Mouse (Mus musculus) heart, adult 2 months (tissue): Measurements from ENCODE around the gene Nxt2. TPM values are rescaled to one million over a fixed set of nuclear protein-coding genes. Genes with fewer than 3 reads are reported as not detected.

Source experiments
- DNase-seq, 2 experiments: peaks; one replicate each; pipeline ENCODE4 v3.0.0; 2021
- H3K27ac ChIP-seq: fragments of 200-600 bp; 2 replicates; pipeline ENCODE4 v1.8.1; 2022
- H3K27me3 ChIP-seq: fragments of 200-500 bp; 2 replicates; pipeline ENCODE4 v1.6.1; 2012; ENCODE audit warnings: mild to moderate bottlenecking, low read length, inconsistent platforms, mixed read lengths; ENCODE audit not compliant: control insufficient read depth, insufficient read depth
- H3K36me3 ChIP-seq: fragments of 200-500 bp; 2 replicates; pipeline ENCODE4 v1.6.1; 2012; ENCODE audit warnings: low read length, inconsistent platforms; ENCODE audit not compliant: control insufficient read depth, insufficient read depth
- H3K4me1 ChIP-seq: fragments of 200-500 bp; 2 replicates; pipeline ENCODE4 v1.6.1; 2011; ENCODE audit warnings: low read length; ENCODE audit not compliant: control insufficient read depth, insufficient read depth
- H3K4me3 ChIP-seq: fragments of 200-600 bp; 2 replicates; pipeline ENCODE4 v1.8.1; 2022
- H3K79me2 ChIP-seq: fragments of 200-500 bp; replicated peaks from 2 replicates; pipeline ENCODE4 v1.6.1; 2012; ENCODE audit warnings: mild to moderate bottlenecking, inconsistent platforms, low read length, moderate library complexity, mixed read lengths; ENCODE audit not compliant: control insufficient read depth, insufficient read depth
- H3K9ac ChIP-seq: fragments of 200-500 bp; 2 replicates; pipeline ENCODE4 v1.6.1; 2012; ENCODE audit warnings: low read depth, mild to moderate bottlenecking, control low read depth, inconsistent platforms, low read length, mixed read lengths
- CTCF ChIP-seq: fragments of 200-600 bp; IDR thresholded peaks from 2 replicates; pipeline ENCODE4 v1.8.1; 2022; ENCODE audit warnings: antibody characterized with exemption, mild to moderate bottlenecking, moderate library complexity
- EP300 ChIP-seq: fragments of 200-500 bp; IDR thresholded peaks from 2 replicates; pipeline ENCODE4 v1.6.1; 2011; ENCODE audit warnings: low read depth, low read length, control low read depth; ENCODE audit not compliant: insufficient read depth
- POLR2A ChIP-seq: fragments of 200-500 bp; IDR thresholded peaks from 2 replicates; pipeline ENCODE4 v1.6.1; 2011; ENCODE audit warnings: mild to moderate bottlenecking, low read depth, low read length, control low read depth; ENCODE audit not compliant: insufficient read depth
- WGBS: fragments of 180-500 bp; shearing (Covaris S2); methylation state at CpG from one replicate; pipeline ENCODE4 v1.1.7; 2018; 5-methylcytosine and 5-hydroxymethylcytosine counted together
- intact Hi-C: fragments of 180-260 bp; cut with DNase I; formaldehyde crosslinking; loops from one replicate; pipeline ENCODE4 v1.15.1; 2025
- long read RNA-seq: library from polyadenylated mRNA; stranded (forward); transcript quantifications from one replicate; pipeline ENCODE4 v2.0.0, GENCODE M21; 2021
- polyA plus RNA-seq: library from polyadenylated mRNA; depleted of rRNA; stranded (reverse); fragments of >200 nt; gene quantifications from 2 replicates; pipeline ENCODE4 v1.2.3, GENCODE M21; 2012; rRNA removed
- total RNA-seq, 2 experiments: library from RNA; stranded (reverse); gene quantifications; 2 replicates each; pipeline ENCODE4 v1.2.3; 2021

The Nxt2 gene
- total RNA-seq (1 to 10 TPM; 6.9 to 7.4 TPM), polyA plus RNA-seq (2.7 and 5.2 TPM in 2 replicates)
- long read RNA-seq, transcript Nxt2-203 (4 exons, 2,484 nt): major isoform, 14 of 15 reads
- long read RNA-seq, partial matches to known transcripts: 0 of 15 reads
- long read RNA-seq, other reads (novel, unspliced or antisense): 1 of 15 reads

GRCm38 (mm10) chrX:142226542-142226941, at the start of gene Nxt2:
Gene Nxt2 (plus strand): TSS chrX:142226770.
- Histone ChIP-seq H3K4me1 (no peaks in the 10 kb centered on the region), H3K79me2 (no peaks in the 10 kb centered on the region), H3K27ac (0 out of 2 replicates have a peak within 1 kb of the TSS, but pooled peaks have one; percentile 26), H3K9ac (no peak within 1 kb of the TSS), H3K4me3 (peak within 1 kb of the TSS; percentile 57; the same call in 1 of the 2 replicates), H3K36me3 (no peaks in the 10 kb centered on the region), H3K27me3 (no peaks in the 10 kb centered on the region)
- 86% methylated on average over 14 of the region's 14 CpGs for WGBS
- intact Hi-C loops: loop anchor here (5.0 kb wide), 1 partner anchor 456 kb away; the partner anchor contains the start of gene Tmem164
- no peak for DNase-seq
- TF ChIP-seq EP300 (no peak), CTCF (no peak)

DNA sequence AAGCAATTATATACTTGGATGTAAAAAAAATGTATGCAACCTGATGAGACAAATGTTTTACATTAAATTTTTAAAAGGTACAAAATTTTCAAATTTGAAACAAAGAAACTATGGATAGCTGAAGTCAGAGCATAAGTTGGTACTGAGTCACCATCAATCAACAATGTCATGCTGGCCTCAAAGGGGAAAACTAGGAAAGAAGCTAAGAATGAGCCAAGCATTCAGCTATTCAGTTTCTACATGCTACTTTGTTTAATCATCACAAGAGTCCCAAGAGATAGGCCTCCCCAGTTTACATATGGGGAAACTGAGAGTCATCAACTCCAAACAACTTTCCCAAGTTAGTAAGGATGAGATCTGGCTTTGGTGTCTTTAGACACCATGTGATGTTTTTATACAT, 49.6 kb upstream of the Nxt2 start:
- no peak overlapping the region for H3K27ac ChIP-seq
- DNase-seq: no peak

GRCm38 (mm10) chrX:142182026-142182425, 44.5 kb upstream of the Nxt2 start:
- intact Hi-C loops: no loop called here
- Histone ChIP-seq H3K4me1 (no peaks in the 10 kb centered on the region), H3K9ac (no peak overlapping the region), H3K36me3 (no peaks in the 10 kb centered on the region), H3K4me3 (no peak overlapping the region), H3K79me2 (no peaks in the 10 kb centered on the region), H3K27me3 (no peaks in the 10 kb centered on the region), H3K27ac (no peak overlapping the region)
- 75% methylated on average over 2 of the region's 2 CpGs for WGBS
- TF ChIP-seq EP300 (no peak), POLR2A (no peak), CTCF (no peak)
- DNase-seq: no peak

More for the DNA sequence above, 49.6 kb upstream of the Nxt2 start:
- Histone ChIP-seq H3K79me2 (no peaks in the 10 kb centered on the region), H3K4me1 (no peaks in the 10 kb centered on the region), H3K27me3 (no peaks in the 10 kb centered on the region), H3K4me3 (no peak overlapping the region), H3K9ac (no peak overlapping the region), H3K36me3 (no peaks in the 10 kb centered on the region)
- TF ChIP-seq POLR2A (no peak), CTCF (no peak), EP300 (no peak)
- intact Hi-C loops: no loop called here

DNA sequence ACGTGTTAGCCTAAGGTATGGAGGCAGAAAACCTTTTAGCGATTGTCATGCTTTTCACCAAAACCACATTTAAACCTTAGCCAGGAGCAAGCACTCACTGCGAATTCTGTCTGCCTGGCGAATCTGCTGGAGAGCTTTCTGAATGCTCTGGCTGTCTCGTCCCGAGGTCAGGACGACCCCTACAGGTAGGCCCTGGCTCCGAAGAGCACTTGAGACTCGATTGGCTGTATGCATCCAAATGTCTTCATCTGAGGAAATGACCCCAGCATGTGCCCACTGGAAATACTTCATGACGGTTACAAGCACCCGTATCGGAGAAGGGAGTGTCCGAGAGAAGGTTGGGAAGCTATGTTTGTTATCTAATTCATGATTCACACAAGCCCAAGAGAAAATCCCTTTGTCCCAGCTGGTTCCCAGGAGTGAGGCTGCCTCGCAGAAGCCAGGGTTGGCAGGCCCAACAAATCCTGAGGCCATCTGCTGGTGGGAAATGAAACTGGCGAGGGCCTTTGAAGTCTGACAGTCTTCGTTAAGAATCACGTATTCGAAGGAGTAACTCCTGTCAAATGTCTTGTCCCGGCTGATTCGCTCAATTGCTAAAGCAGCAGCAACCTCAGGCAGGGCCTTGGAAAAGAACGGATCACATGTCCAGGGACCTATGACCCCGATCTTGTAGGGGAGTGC, 37.4 kb upstream of the Nxt2 start:
- Histone ChIP-seq H3K36me3 (no peaks in the 10 kb centered on the region), H3K27ac (no peak overlapping the region), H3K79me2 (no peaks in the 10 kb centered on the region), H3K4me1 (peaks cover 1% of the 10 kb centered on the region; the same call in 1 of the 2 replicates), H3K4me3 (no peak overlapping the region), H3K9ac (no peak overlapping the region), H3K27me3 (no peaks in the 10 kb centered on the region)
- TF ChIP-seq CTCF (peak; percentile 59), POLR2A (no peak)
- DNase-seq: peak; percentile 9 to 26
- 34% methylated on average over 22 of the region's 22 CpGs for WGBS
- intact Hi-C loops: no loop called here

GRCm38 (mm10) chrX:142190355-142190754, 36.2 kb upstream of the Nxt2 start:
- H3K36me3 ChIP-seq: no peaks in the 10 kb centered on the region
- intact Hi-C loops: no loop called here
- no peak overlapping the region for H3K9ac ChIP-seq
- TF ChIP-seq POLR2A (no peak), CTCF (no peak), EP300 (no peak)
- no peak overlapping the region for H3K4me3 ChIP-seq
- H3K27me3 ChIP-seq: no peaks in the 10 kb centered on the region
- H3K79me2 ChIP-seq: no peaks in the 10 kb centered on the region
- peaks cover 1% of the 10 kb centered on the region; the same call in 1 of the 2 replicates for H3K4me1 ChIP-seq
- DNase-seq: no peak
- 54% methylated on average over 2 of the region's 2 CpGs for WGBS
- H3K27ac ChIP-seq: no peak overlapping the region

DNA sequence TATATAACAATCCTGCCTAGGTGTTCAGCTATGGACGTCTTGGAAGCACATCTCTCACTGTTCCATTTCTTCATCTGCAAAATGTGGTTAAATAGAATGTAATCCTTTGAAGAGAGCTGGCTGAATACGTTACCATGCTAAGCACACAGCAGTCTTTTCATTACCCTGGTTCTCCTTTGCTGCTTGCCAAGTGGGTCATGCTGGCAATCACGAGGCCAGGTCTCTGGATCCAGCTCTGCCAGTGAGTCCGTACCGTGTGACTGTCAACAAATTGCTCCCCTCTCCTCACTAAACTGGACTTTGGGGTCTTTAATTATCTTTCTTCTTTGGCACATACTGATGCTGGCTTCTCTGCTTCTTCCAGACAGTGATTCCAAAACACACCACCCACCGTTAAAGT, 32.1 kb upstream of the Nxt2 start:
- no peak for TF ChIP-seq EP300
- TF ChIP-seq POLR2A: no peak
- TF ChIP-seq CTCF: no peak
- Histone ChIP-seq H3K9ac (no peak overlapping the region), H3K4me1 (peaks cover 1% of the 10 kb centered on the region; the same call in 1 of the 2 replicates), H3K79me2 (no peaks in the 10 kb centered on the region), H3K27me3 (no peaks in the 10 kb centered on the region), H3K4me3 (no peak overlapping the region), H3K27ac (no peak overlapping the region), H3K36me3 (no peaks in the 10 kb centered on the region)
- peak in 1 of 2 experiments; percentile 15 for DNase-seq
- intact Hi-C loops: no loop called here
- WGBS: 48% methylated on average over 6 of the region's 6 CpGs
